Comparison of ENCODE assay signal across 16 mouse cellular contexts in genomic region chr11:51457624-51458023, GRCm38 (mm10).
"Had no signal": no experiment of that assay in that cellular context is flagged by ENCODE, and none has a peak within 500 bp of the region (broad histone marks: within the 10 kb centered on the region; RNA-seq: fewer than 3 reads in every experiment).

No protein-coding gene starts in this region.

- H3K4me1 ChIP-seq: stomach, embryonic 15.5 days had no signal

- H3K36me3 ChIP-seq: neural tube, embryonic 13.5 days; neural tube, embryonic 15.5 days; stomach, embryonic 15.5 days had no signal

- H3K4me3 ChIP-seq: neural tube, embryonic 13.5 days; neural tube, embryonic 15.5 days; stomach, embryonic 15.5 days had no signal

- H3K27me3 ChIP-seq: neural tube, embryonic 13.5 days; neural tube, embryonic 15.5 days; stomach, embryonic 15.5 days had no signal

- H3K9ac ChIP-seq: neural tube, embryonic 13.5 days; neural tube, embryonic 15.5 days; stomach, embryonic 15.5 days had no signal

- H3K4me2 ChIP-seq: neural tube, embryonic 13.5 days; neural tube, embryonic 15.5 days; stomach, embryonic 15.5 days had no signal

- DNase-seq: retina, postnatal 1 day; right cerebral cortex, adult 18-20 months; right cerebral cortex, postnatal 14 days; right cerebral cortex, postnatal 25 days; right cerebral cortex, postnatal 4 days; spleen, adult 18-20 months; thymus, adult 18-20 months; thymus, adult 2 months; thymus, postnatal 14 days; thymus, postnatal 25 days; thymus, postnatal 36 days; thymus, postnatal 4 days had no signal

- H3K27ac ChIP-seq: neural tube, embryonic 13.5 days; neural tube, embryonic 15.5 days; stomach, embryonic 15.5 days; stomach, postnatal 0 days had no signal

- H3K9me3 ChIP-seq: neural tube, embryonic 13.5 days; neural tube, embryonic 15.5 days; stomach, embryonic 15.5 days had no signal
